Mouse (Mus musculus): ENCODE data around the gene Ift22.

- TF ChIP-seq CTCF (IDR thresholded peaks at IDR 0.05; ENCODE audit: insufficient read depth, low read length) (no peak), POLR2A (IDR thresholded peaks at IDR 0.05; ENCODE audit: borderline replicate concordance, extremely low read depth, low read depth, low read length) (no peak)
These were observed 35.5 kb upstream of the Ift22 start for GRCm38 (mm10) chr5:136872417-136872816.
